Mouse (Mus musculus) hindbrain, embryonic 11.5 days (tissue): ENCODE measurements around the gene Sprr3. TPM values are rescaled to one million over a fixed set of nuclear protein-coding genes. Genes with fewer than 3 reads are reported as not detected.

Experiments used
- ATAC-seq: fragments of 200-750 bp; cut with Nextera tagmentation; 2 replicates; pipeline ENCODE4 v1.8.0; 2017; ENCODE audit warnings: mild to moderate bottlenecking, moderate TSS enrichment, moderate library complexity; ENCODE audit not compliant: low FRiP score
- DNase-seq: peaks from one replicate; pipeline ENCODE4 v3.0.0-alpha.2; 2015; ENCODE audit warnings: low spot score
- H3K27ac ChIP-seq: fragments of 300-500 bp; sonication (generic); 2 replicates; pipeline ENCODE4 v1.5.1; 2014; ENCODE audit warnings: mild to moderate bottlenecking, low read depth, low read length
- H3K27me3 ChIP-seq: fragments of 300-500 bp; sonication (generic); 2 replicates; pipeline ENCODE4 v1.6.1; 2014; ENCODE audit warnings: mild to moderate bottlenecking, low read length, moderate library complexity, mixed read lengths; ENCODE audit not compliant: control insufficient read depth, insufficient read depth
- H3K36me3 ChIP-seq: fragments of 300-500 bp; sonication (generic); 2 replicates; pipeline ENCODE4 v1.6.1; 2014; ENCODE audit warnings: mild to moderate bottlenecking, low read length, moderate library complexity, mixed read lengths; ENCODE audit not compliant: control insufficient read depth, insufficient read depth
- H3K4me1 ChIP-seq: fragments of 300-500 bp; sonication (generic); replicated peaks from 2 replicates; pipeline ENCODE4 v1.6.1; 2014; ENCODE audit warnings: low read length, mixed read lengths; ENCODE audit not compliant: control insufficient read depth, insufficient read depth
- H3K4me2 ChIP-seq: fragments of 300-500 bp; sonication (generic); replicated peaks from 2 replicates; pipeline ENCODE4 v1.6.1; 2014; ENCODE audit warnings: mild to moderate bottlenecking, low read depth, low read length
- H3K4me3 ChIP-seq: fragments of 300-500 bp; sonication (generic); 2 replicates; pipeline ENCODE4 v1.5.1; 2014; ENCODE audit warnings: low read depth, low read length
- H3K9ac ChIP-seq: fragments of 300-500 bp; sonication (generic); 2 replicates; pipeline ENCODE4 v1.6.1; 2014; ENCODE audit warnings: low read depth, low read length
- H3K9me3 ChIP-seq: fragments of 300-500 bp; sonication (generic); 2 replicates; pipeline ENCODE4 v1.6.1; 2016; ENCODE audit warnings: low read length; ENCODE audit not compliant: control insufficient read depth
- WGBS: fragments of 180-500 bp; shearing (Covaris S2); extraction: QIAGEN DNeasy Blood & Tissue Kit; methylation state at CpG from one replicate; pipeline ENCODE4 v1.1.7; 2014; 5-methylcytosine and 5-hydroxymethylcytosine counted together
- polyA plus RNA-seq: library from polyadenylated mRNA; unstranded; fragments of >200 nt; fragmentation: Nextera tagmentation; extraction: Ambion mirVana; gene quantifications from 2 replicates; pipeline ENCODE4 v1.2.1, GENCODE M21; 2014

Gene Sprr3
- polyA plus RNA-seq, 1 experiment from 2014 or later, result not detected

DNA sequence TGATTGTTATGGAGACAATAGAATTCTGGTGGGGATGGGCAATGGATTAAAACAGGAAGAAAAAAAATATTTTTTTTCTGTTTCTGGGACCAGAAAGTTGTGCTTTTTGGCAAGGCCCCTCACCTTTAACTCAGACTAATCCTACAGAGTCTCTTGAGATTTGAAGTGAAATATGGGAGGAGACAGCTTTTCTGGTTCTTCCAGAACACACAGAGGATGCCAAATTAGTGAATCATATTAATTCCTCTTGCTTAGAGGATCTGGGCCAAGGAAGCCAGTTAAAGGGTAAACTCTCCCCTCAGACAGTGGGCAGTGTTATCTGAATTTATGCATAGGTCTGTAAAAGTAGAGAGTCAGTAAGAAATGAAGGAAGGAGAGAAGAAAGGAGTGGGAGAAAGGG, 8.9 kb upstream of the Sprr3 start:
- Histone ChIP-seq H3K9me3 (no peaks in the 10 kb centered on the region), H3K36me3 (no peaks in the 10 kb centered on the region), H3K27me3 (no peaks in the 10 kb centered on the region), H3K9ac (no peak overlapping the region), H3K4me1 (no peaks in the 10 kb centered on the region), H3K4me3 (no peak overlapping the region), H3K4me2 (no peak overlapping the region), H3K27ac (no peak overlapping the region)
- no peak for ATAC-seq
- no peak for DNase-seq

DNA sequence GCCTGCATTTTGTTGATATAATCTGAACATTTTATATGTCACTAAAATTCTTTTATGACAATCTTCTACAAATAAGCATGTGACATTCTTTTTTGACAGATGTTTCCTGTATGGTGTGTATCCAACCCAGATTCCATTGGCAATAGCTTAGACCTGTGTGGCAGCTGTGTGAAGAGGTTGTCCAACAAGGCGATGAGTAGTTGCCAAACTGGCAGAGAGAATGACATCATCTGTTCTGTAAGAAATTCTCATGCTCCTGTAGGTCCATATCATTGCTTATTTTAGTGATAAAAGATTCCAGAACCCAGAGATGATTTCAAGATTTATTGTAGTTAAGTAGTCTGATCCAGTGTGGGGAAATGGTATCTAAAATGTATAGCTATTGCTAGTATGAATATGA, 8.1 kb upstream of the Sprr3 start:
- Histone ChIP-seq H3K27ac (no peak overlapping the region), H3K9me3 (no peaks in the 10 kb centered on the region), H3K9ac (no peak overlapping the region), H3K4me2 (no peak overlapping the region), H3K4me1 (no peaks in the 10 kb centered on the region), H3K36me3 (no peaks in the 10 kb centered on the region), H3K27me3 (no peaks in the 10 kb centered on the region), H3K4me3 (no peak overlapping the region)
- DNase-seq (no peak), ATAC-seq (no peak)
- WGBS, result 88% methylated on average over 1 of the region's 1 CpGs

DNA sequence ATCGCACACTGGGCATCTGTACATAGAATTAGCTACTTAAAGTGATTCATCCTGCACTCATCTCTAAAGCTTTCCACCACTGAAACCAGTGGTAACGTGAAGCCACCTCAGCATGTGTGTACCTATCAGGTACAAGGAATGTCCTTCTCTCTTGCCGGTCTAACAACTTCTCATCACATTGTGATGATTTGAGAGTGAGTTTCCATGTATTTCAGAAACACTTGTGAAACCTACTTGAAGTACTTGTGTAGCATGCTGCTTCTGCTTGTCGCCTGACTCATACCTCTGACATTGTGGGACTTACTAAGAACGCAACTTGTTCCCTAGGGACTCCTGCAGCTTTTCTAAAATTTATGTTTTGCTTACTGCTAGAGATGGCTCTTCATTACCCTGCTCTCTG, 3.4 kb downstream of the Sprr3 start:
- no peak overlapping the region for H3K9ac ChIP-seq
- no peak for ATAC-seq
- DNase-seq, result no peak
- no peak overlapping the region for H3K27ac ChIP-seq
- no peaks in the 10 kb centered on the region for H3K9me3 ChIP-seq
- H3K27me3 ChIP-seq, result no peaks in the 10 kb centered on the region
- 86% methylated on average over 5 of the region's 5 CpGs for WGBS
- no peaks in the 10 kb centered on the region for H3K4me1 ChIP-seq
- no peaks in the 10 kb centered on the region for H3K36me3 ChIP-seq
- no peak overlapping the region for H3K4me3 ChIP-seq
- no peak overlapping the region for H3K4me2 ChIP-seq

DNA sequence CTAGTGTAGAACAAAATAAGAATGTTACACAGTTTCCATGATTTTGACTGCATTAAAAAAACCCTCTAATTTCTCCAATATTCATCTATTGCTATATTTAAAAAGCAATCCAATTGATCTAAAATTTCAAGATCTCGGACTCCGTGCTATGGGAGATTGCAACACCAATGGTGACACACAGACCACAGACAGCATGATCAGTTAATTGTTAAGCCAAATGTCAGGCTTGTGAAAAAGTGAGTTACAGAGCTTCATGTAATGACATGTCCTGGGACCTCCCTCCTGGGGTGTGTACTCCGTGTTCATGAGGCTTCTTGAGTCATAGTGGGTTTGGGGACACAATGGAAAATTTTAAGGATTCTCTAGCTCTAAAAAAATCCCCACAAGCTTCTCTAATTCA, 18.3 kb downstream of the Sprr3 start:
- H3K9ac ChIP-seq, result no peak overlapping the region
- no peak overlapping the region for H3K27ac ChIP-seq
- H3K36me3 ChIP-seq, result no peaks in the 10 kb centered on the region
- H3K4me2 ChIP-seq, result no peak overlapping the region
- no peak overlapping the region for H3K4me3 ChIP-seq
- no peaks in the 10 kb centered on the region for H3K4me1 ChIP-seq
- ATAC-seq (no peak), DNase-seq (no peak)
- H3K9me3 ChIP-seq, result no peaks in the 10 kb centered on the region
- 90% methylated on average over 3 of the region's 3 CpGs for WGBS
- H3K27me3 ChIP-seq, result no peaks in the 10 kb centered on the region

DNA sequence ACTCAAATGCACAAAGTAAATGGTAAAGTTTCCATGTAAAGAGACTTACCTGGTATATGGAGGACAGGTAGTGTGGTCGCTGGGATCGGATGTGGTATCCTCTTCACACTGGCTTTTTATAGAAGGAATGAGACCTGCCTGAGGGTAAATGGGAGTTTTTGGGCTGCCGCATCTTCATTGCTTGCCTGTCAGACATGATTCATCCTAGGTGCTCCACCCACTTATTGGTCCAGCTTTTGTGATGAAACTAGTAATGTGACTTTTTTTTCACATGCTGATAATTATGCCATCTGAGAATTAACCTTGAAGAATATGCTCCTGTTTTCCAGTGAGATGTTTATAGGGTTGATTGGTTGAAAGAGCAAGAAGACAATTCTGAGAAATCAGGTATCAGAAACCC, 19.8 kb downstream of the Sprr3 start, which contains the start of gene Sprr1b:
TSS of gene Sprr1b (minus strand) at position 101 of the 400 bp plus-strand sequence.
- WGBS, result 93% methylated on average over 3 of the region's 3 CpGs
- H3K9me3 ChIP-seq, result no peaks in the 10 kb centered on the region
- DNase-seq, result no peak
- H3K27me3 ChIP-seq, result no peaks in the 10 kb centered on the region
- H3K4me1 ChIP-seq, result no peaks in the 10 kb centered on the region
- H3K36me3 ChIP-seq, result no peaks in the 10 kb centered on the region
- no peak within 1 kb of the TSS for H3K9ac ChIP-seq
- no peak within 1 kb of the TSS for H3K4me3 ChIP-seq
- H3K27ac ChIP-seq, result no peak within 1 kb of the TSS
- no peak for ATAC-seq
- no peak within 1 kb of the TSS for H3K4me2 ChIP-seq

DNA sequence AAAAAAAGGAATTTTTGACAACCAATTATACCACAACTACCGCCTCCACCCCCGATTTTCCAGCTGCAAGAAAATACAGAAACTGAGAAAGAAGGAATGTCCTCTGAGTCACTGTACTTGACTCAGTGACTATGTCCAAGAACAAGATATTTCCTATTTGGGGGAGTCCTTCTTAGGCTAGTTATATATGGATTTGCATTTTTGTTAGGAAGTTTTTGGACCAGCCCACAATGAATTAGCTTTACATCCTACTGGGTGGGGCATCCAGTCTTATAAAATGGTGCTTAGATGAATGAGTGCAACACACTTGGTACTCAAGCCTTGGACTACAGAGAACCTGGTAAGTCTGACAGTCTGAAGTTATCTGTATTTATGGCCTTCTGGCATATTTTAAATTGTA, 26.2 kb downstream of the Sprr3 start, which contains the start of gene Sprr2k:
TSS of gene Sprr2k (plus strand) at position 301 of the 400 bp plus-strand sequence.
- no peaks in the 10 kb centered on the region for H3K27me3 ChIP-seq
- 93% methylated on average over 2 of the region's 2 CpGs for WGBS
- no peak for ATAC-seq
- no peak within 1 kb of the TSS for H3K4me2 ChIP-seq
- H3K4me1 ChIP-seq, result no peaks in the 10 kb centered on the region
- H3K36me3 ChIP-seq, result no peaks in the 10 kb centered on the region
- no peaks in the 10 kb centered on the region for H3K9me3 ChIP-seq
- H3K27ac ChIP-seq, result no peak within 1 kb of the TSS
- DNase-seq, result no peak
- H3K4me3 ChIP-seq, result no peak within 1 kb of the TSS
- no peak within 1 kb of the TSS for H3K9ac ChIP-seq

DNA sequence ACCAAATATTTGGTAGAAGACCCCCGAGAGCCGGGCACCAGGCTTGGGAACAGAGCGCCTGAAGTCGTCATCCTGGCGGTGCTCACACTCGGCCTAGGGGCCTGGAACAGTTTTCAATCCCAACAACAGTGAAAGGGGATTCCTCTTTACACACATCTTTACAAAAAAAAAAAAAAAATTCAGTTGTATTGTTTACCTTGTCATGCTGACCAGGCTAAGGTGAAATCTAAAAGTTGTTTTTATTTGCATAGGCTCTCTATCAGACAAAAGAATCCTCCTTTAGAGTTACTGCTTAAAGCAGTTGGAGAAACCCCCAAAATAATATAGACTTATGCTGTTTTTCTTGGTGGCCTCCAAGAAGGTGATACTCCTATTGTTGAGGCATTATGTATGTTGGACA, 29.2 kb downstream of the Sprr3 start, which contains the start of gene Gm9774:
TSS of gene Gm9774 (minus strand) at position 101 of the 400 bp plus-strand sequence.
- WGBS, result 88% methylated on average over 6 of the region's 6 CpGs
- Histone ChIP-seq H3K36me3 (no peaks in the 10 kb centered on the region), H3K27me3 (no peaks in the 10 kb centered on the region), H3K9ac (no peak within 1 kb of the TSS), H3K4me1 (no peaks in the 10 kb centered on the region), H3K4me2 (no peak within 1 kb of the TSS), H3K4me3 (no peak within 1 kb of the TSS), H3K9me3 (no peaks in the 10 kb centered on the region), H3K27ac (no peak within 1 kb of the TSS)
- no peak for ATAC-seq
- DNase-seq, result no peak

DNA sequence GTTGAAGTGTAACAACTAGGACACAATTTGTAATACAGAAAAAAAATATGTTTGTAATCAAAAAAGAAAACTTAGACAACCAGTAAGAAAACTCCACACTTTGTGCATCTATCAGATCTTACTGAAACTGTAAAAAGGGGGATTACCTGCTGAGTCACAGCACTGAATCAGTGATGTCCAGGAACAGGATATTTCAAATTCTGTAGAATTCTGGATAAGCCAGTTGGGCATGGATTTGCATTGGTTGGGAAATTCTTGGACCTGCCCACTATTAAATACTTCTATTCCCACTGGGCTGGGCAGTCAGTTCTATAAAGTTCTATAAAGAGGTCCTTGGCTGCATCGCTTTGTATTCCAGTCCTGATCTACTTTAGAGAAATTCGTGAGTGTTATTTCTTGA, 40.7 kb downstream of the Sprr3 start, which contains the start of gene Sprr2j-ps:
TSS of gene Sprr2j-ps (plus strand) at position 301 of the 400 bp plus-strand sequence.
- no peak within 1 kb of the TSS for H3K27ac ChIP-seq
- no peak within 1 kb of the TSS for H3K4me2 ChIP-seq
- no peak within 1 kb of the TSS for H3K4me3 ChIP-seq
- ATAC-seq, result no peak
- no peaks in the 10 kb centered on the region for H3K27me3 ChIP-seq
- H3K9ac ChIP-seq, result no peak within 1 kb of the TSS
- DNase-seq, result no peak
- H3K36me3 ChIP-seq, result no peaks in the 10 kb centered on the region
- WGBS, result 90% methylated on average over 2 of the region's 2 CpGs
- no peaks in the 10 kb centered on the region for H3K9me3 ChIP-seq
- H3K4me1 ChIP-seq, result no peaks in the 10 kb centered on the region

DNA sequence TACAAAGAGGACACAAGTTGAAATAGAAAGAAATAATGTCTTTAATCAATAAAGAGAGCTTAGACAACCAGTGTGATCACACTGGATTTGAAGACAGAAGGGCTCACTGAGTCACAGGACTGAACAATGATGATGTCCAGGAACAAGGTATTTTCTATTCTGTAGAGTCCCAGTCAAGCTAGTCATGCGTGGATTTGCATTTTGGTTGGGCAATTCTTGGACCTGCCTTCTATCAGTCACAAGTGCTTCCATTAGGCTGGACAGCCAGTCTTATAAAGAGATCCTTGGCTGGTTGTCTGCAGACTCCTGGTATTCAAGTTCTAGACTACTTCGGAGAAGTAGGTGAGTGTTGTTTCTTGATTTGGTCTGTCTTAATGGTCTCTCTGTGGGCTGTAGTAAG, 50.8 kb downstream of the Sprr3 start, which contains the start of gene Sprr2i:
TSS of gene Sprr2i (plus strand) at position 301 of the 400 bp plus-strand sequence.
- no peaks in the 10 kb centered on the region for H3K4me1 ChIP-seq
- 93% methylated on average over 2 of the region's 2 CpGs for WGBS

More for the DNA sequence above, 50.8 kb downstream of the Sprr3 start, which contains the start of gene Sprr2i:
- Histone ChIP-seq H3K4me3 (no peak within 1 kb of the TSS), H3K36me3 (no peaks in the 10 kb centered on the region), H3K27ac (no peak within 1 kb of the TSS), H3K4me2 (no peak within 1 kb of the TSS), H3K9ac (no peak within 1 kb of the TSS), H3K9me3 (no peaks in the 10 kb centered on the region), H3K27me3 (no peaks in the 10 kb centered on the region)
- DNase-seq (no peak), ATAC-seq (no peak)
